Comparison of ENCODE assay signal across 8 mouse cellular contexts in the genomic region with DNA sequence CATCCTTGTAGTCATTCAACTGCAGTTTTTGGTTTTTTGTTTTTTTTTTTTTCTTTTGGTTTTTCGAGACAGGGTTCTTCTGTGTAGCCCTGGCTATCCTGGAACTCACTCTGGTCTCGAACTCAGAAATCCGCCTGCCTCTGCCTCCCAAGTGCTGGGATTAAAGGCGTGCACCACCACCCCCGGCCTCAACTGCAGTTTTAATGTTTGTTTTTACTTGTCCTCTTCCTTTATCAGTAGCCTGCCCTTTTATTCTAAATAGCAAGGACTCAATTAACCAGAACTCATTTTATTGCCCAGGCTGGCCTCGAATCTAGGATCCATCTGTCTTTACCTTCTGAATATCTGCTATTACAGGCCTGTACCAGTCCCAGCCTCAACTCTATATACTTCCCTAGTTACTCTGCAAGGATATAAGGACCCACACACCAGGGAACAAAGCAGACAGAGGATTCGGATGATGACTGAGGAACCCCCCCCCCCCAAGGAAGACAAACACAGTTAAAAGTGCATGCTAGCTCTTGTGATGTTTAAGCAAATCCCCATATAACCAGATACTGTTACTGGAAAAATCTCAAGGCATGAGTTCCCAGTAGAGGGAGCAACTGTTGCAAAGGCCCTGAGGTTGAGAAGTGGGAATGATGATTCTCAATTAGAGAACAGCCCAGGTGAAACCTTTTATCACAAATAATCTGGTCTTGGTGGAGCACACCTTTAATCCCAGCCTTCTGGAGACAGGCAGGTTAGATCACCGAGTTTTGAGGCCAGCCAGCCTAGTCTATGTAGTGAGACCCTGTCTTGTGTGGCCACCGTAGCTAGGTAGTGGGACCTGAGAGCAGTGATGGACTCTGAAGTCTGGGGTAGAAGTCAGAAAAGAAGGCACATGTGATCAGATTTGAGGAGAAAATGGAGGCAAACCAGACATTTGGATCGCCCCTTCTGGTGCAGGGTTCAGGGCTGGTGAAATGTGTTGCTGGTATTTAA. TPM values are rescaled to one million over a fixed set of nuclear protein-coding genes. Genes with fewer than 3 reads are reported as not detected.
DNase-seq lines count a peak whose midpoint lies in the region; ATAC-seq and TF ChIP-seq lines count a peak whose summit lies in the region.

No protein-coding gene starts in this region.

- 42% methylated on average over 10 of the region's 10 CpGs for WGBS in lung, adult 2 months
- WGBS in embryonic facial prominence, embryonic 13.5 days: 72% methylated on average over 10 of the region's 10 CpGs
- 40% methylated on average over 10 of the region's 10 CpGs for WGBS in intestine, postnatal 0 days
- whole genome bisulfite sequencing in neural tube, embryonic 15.5 days: 62% methylated on average over 10 of the region's 10 CpGs

- H3K27ac ChIP-seq in embryonic facial prominence, embryonic 13.5 days: peak overlapping the region; percentile 97
- no peak overlapping the region; the same call in 1 of the 2 replicates for H3K27ac ChIP-seq in intestine, postnatal 0 days (ENCODE audit: low read depth, low read length)
- H3K27ac ChIP-seq in neural tube, embryonic 15.5 days (replicated peaks): peak overlapping the region; percentile 96

- intact Hi-C loops in gastrocnemius, postnatal 14 days (cut with DNase I; ENCODE audit: low total_unique reads): no loop called here

- peak overlapping the region; percentile 61 for H3K4me2 ChIP-seq in embryonic facial prominence, embryonic 13.5 days
- peak overlapping the region; percentile 87 for H3K4me2 ChIP-seq in intestine, postnatal 0 days (replicated peaks; ENCODE audit: low read depth)
- peak overlapping the region; percentile 71 for H3K4me2 ChIP-seq in neural tube, embryonic 15.5 days

- H3K4me3 ChIP-seq in lung, adult 2 months (replicated peaks; ENCODE audit: extremely low read depth, low read depth, low read length): peak overlapping the region; percentile 99
- H3K4me3 ChIP-seq in embryonic facial prominence, embryonic 13.5 days: peak overlapping the region; percentile 74
- H3K4me3 ChIP-seq in intestine, postnatal 0 days (ENCODE audit: low read depth, low read length): peak overlapping the region; percentile 93
- H3K4me3 ChIP-seq in neural tube, embryonic 15.5 days (replicated peaks): peak overlapping the region; percentile 90

- H3K4me1 ChIP-seq in lung, adult 2 months (ENCODE audit: control insufficient read depth, insufficient read depth, low read length): peaks cover 2% of the 10 kb centered on the region; the same call in 1 of the 2 replicates
- H3K4me1 ChIP-seq in embryonic facial prominence, embryonic 13.5 days: peaks cover 37% of the 10 kb centered on the region
- H3K4me1 ChIP-seq in intestine, postnatal 0 days (replicated peaks; ENCODE audit: control insufficient read depth, insufficient read depth, low read length): no peaks in the 10 kb centered on the region
- H3K4me1 ChIP-seq in neural tube, embryonic 15.5 days: peaks cover 42% of the 10 kb centered on the region

- no peak for TF ChIP-seq POLR2A in lung, adult 2 months (IDR thresholded peaks at IDR 0.05; ENCODE audit: borderline replicate concordance, extremely low read depth, low read depth, low read length)

- ATAC-seq in embryonic facial prominence, embryonic 13.5 days (ENCODE audit: insufficient number of reproducible peaks, insufficient read depth, low FRiP score, low TSS enrichment, low read depth): no peak
- ATAC-seq in intestine, postnatal 0 days: no peak
- no peak for ATAC-seq in neural tube, embryonic 15.5 days (ENCODE audit: low FRiP score)
- no peak for ATAC-seq in inflammation-experienced regulatory T-cells, adult 6 months

- no peaks in the 10 kb centered on the region for H3K9me3 ChIP-seq in embryonic facial prominence, embryonic 13.5 days
- H3K9me3 ChIP-seq in intestine, postnatal 0 days (ENCODE audit: control insufficient read depth): no peaks in the 10 kb centered on the region
- no peaks in the 10 kb centered on the region for H3K9me3 ChIP-seq in neural tube, embryonic 15.5 days (replicated peaks)

- TF ChIP-seq CTCF in lung, adult 2 months (IDR thresholded peaks at IDR 0.05; ENCODE audit: insufficient read depth, low read length): no peak
- peak; percentile 49 for TF ChIP-seq CTCF in intestine, postnatal 0 days (IDR thresholded peaks at IDR 0.05; ENCODE audit: low read depth)

- DNase-seq in lung, adult 2 months: no peak
- no peak for DNase-seq in lung, postnatal 4 days
- no peak for DNase-seq in gastrocnemius, adult 18-20 months (ENCODE audit: low spot score)
- no peak for DNase-seq in gastrocnemius, postnatal 14 days

- peak overlapping the region; percentile 99 for H3K9ac ChIP-seq in embryonic facial prominence, embryonic 13.5 days
- peak overlapping the region; percentile 83 for H3K9ac ChIP-seq in intestine, postnatal 0 days (ENCODE audit: low read depth, low read length)
- H3K9ac ChIP-seq in neural tube, embryonic 15.5 days (replicated peaks): peak overlapping the region; percentile 94

- no peaks in the 10 kb centered on the region for H3K27me3 ChIP-seq in embryonic facial prominence, embryonic 13.5 days
- H3K27me3 ChIP-seq in intestine, postnatal 0 days (replicated peaks; ENCODE audit: control insufficient read depth, insufficient read depth, low read length): no peaks in the 10 kb centered on the region
- no peaks in the 10 kb centered on the region for H3K27me3 ChIP-seq in neural tube, embryonic 15.5 days (replicated peaks)

- peaks cover 46% of the 10 kb centered on the region for H3K36me3 ChIP-seq in embryonic facial prominence, embryonic 13.5 days
- peaks cover 41% of the 10 kb centered on the region for H3K36me3 ChIP-seq in intestine, postnatal 0 days (ENCODE audit: control insufficient read depth, insufficient read depth)
- peaks cover 41% of the 10 kb centered on the region for H3K36me3 ChIP-seq in neural tube, embryonic 15.5 days

RNA-seq across cellular contexts. Expression of a gene that starts 1.7 kb away (rescaled TPM):
- 21.3 and 31.7 TPM in 2 replicates for polyA plus RNA-seq in lung, adult 2 months (2012; rRNA removed)
- polyA plus RNA-seq in embryonic facial prominence, embryonic 13.5 days (2015; fragmentation: Nextera tagmentation; extraction: Ambion mirVana): 45.6 and 48.2 TPM in 2 replicates
- 36.3 and 37.6 TPM in 2 replicates for polyA plus RNA-seq in intestine, postnatal 0 days (2015; fragmentation: Nextera tagmentation; extraction: Ambion mirVana)
- 44.3 and 45.1 TPM in 2 replicates for polyA plus RNA-seq in neural tube, embryonic 15.5 days (2015; fragmentation: Nextera tagmentation; extraction: Ambion mirVana)
- total RNA-seq in gastrocnemius, adult 18-20 months (2021): 10 to 100 TPM; 22.9 to 24.2 TPM
- polyA plus RNA-seq in inflammation-experienced regulatory T-cells, adult 6 months (2017; shearing (Covaris generic)): 10 to 100 TPM; 14.6 to 16.7 (median 16.1) TPM
- 10 to 100 TPM; 28.4 to 28.8 TPM for total RNA-seq in gastrocnemius, postnatal 14 days (2021)

RNA-seq across cellular contexts. Expression of a gene that starts 7.4 kb away (rescaled TPM):
- polyA plus RNA-seq in lung, adult 2 months (2012; rRNA removed): 72.6 and 75.9 TPM in 2 replicates
- 97.1 and 100 TPM in 2 replicates for polyA plus RNA-seq in embryonic facial prominence, embryonic 13.5 days (2015; fragmentation: Nextera tagmentation; extraction: Ambion mirVana)
- 67.8 and 74.2 TPM in 2 replicates for polyA plus RNA-seq in intestine, postnatal 0 days (2015; fragmentation: Nextera tagmentation; extraction: Ambion mirVana)
- polyA plus RNA-seq in neural tube, embryonic 15.5 days (2015; fragmentation: Nextera tagmentation; extraction: Ambion mirVana): 71.3 and 98.0 TPM in 2 replicates
- 100 to 1,000 TPM; 171 to 176 TPM for total RNA-seq in gastrocnemius, adult 18-20 months (2021)
- 100 to 1,000 TPM; 128 to 152 (median 145) TPM for polyA plus RNA-seq in inflammation-experienced regulatory T-cells, adult 6 months (2017; shearing (Covaris generic))
- total RNA-seq in gastrocnemius, postnatal 14 days (2021): 100 to 1,000 TPM; 122 to 124 TPM

RNA-seq across cellular contexts. Expression of a gene that starts 10.4 kb away (rescaled TPM):
- polyA plus RNA-seq in lung, adult 2 months (2012; rRNA removed): 2.5 and 2.9 TPM in 2 replicates
- polyA plus RNA-seq in embryonic facial prominence, embryonic 13.5 days (2015; fragmentation: Nextera tagmentation; extraction: Ambion mirVana): 7.0 TPM in 2 replicates
- 1.9 and 2.2 TPM in 2 replicates for polyA plus RNA-seq in intestine, postnatal 0 days (2015; fragmentation: Nextera tagmentation; extraction: Ambion mirVana)
- 15.7 and 17.2 TPM in 2 replicates for polyA plus RNA-seq in neural tube, embryonic 15.5 days (2015; fragmentation: Nextera tagmentation; extraction: Ambion mirVana)
- total RNA-seq in gastrocnemius, adult 18-20 months (2021): 10 to 100 TPM; 12.8 to 12.9 TPM
- polyA plus RNA-seq in inflammation-experienced regulatory T-cells, adult 6 months (2017; shearing (Covaris generic)): 1 to 10 TPM; 4.7 to 5.6 (median 5.4) TPM
- total RNA-seq in gastrocnemius, postnatal 14 days (2021): 1 to 10 TPM; 6.0 to 7.2 TPM

RNA-seq across cellular contexts. Expression of a gene that starts 13.7 kb away (rescaled TPM):
- polyA plus RNA-seq in lung, adult 2 months (2012; rRNA removed): 152 and 189 TPM in 2 replicates
- 959 and 1,012 TPM in 2 replicates for polyA plus RNA-seq in embryonic facial prominence, embryonic 13.5 days (2015; fragmentation: Nextera tagmentation; extraction: Ambion mirVana)
- polyA plus RNA-seq in intestine, postnatal 0 days (2015; fragmentation: Nextera tagmentation; extraction: Ambion mirVana): 474 and 507 TPM in 2 replicates
- polyA plus RNA-seq in neural tube, embryonic 15.5 days (2015; fragmentation: Nextera tagmentation; extraction: Ambion mirVana): 730 and 802 TPM in 2 replicates
- total RNA-seq in gastrocnemius, adult 18-20 months (2021): 100 to 1,000 TPM; 145 to 160 TPM
- polyA plus RNA-seq in inflammation-experienced regulatory T-cells, adult 6 months (2017; shearing (Covaris generic)): 100 to 1,000 TPM; 278 to 341 (median 290) TPM
- 100 to 1,000 TPM; 197 to 229 TPM for total RNA-seq in gastrocnemius, postnatal 14 days (2021)

RNA-seq across cellular contexts. Expression of a gene that starts 23.7 kb away (rescaled TPM):
- 33.8 and 42.4 TPM in 2 replicates for polyA plus RNA-seq in lung, adult 2 months (2012; rRNA removed)
- polyA plus RNA-seq in embryonic facial prominence, embryonic 13.5 days (2015; fragmentation: Nextera tagmentation; extraction: Ambion mirVana): 105 and 108 TPM in 2 replicates
- polyA plus RNA-seq in intestine, postnatal 0 days (2015; fragmentation: Nextera tagmentation; extraction: Ambion mirVana): 27.3 and 28.3 TPM in 2 replicates
- 105 and 108 TPM in 2 replicates for polyA plus RNA-seq in neural tube, embryonic 15.5 days (2015; fragmentation: Nextera tagmentation; extraction: Ambion mirVana)
- 10 to 100 TPM; 22.8 to 25.2 TPM for total RNA-seq in gastrocnemius, adult 18-20 months (2021)
- polyA plus RNA-seq in inflammation-experienced regulatory T-cells, adult 6 months (2017; shearing (Covaris generic)): 10 to 100 TPM; 48.1 to 76.0 (median 58.3) TPM
- 10 to 100 TPM; 24.8 to 25.5 TPM for total RNA-seq in gastrocnemius, postnatal 14 days (2021)
